In the genomic region with DNA sequence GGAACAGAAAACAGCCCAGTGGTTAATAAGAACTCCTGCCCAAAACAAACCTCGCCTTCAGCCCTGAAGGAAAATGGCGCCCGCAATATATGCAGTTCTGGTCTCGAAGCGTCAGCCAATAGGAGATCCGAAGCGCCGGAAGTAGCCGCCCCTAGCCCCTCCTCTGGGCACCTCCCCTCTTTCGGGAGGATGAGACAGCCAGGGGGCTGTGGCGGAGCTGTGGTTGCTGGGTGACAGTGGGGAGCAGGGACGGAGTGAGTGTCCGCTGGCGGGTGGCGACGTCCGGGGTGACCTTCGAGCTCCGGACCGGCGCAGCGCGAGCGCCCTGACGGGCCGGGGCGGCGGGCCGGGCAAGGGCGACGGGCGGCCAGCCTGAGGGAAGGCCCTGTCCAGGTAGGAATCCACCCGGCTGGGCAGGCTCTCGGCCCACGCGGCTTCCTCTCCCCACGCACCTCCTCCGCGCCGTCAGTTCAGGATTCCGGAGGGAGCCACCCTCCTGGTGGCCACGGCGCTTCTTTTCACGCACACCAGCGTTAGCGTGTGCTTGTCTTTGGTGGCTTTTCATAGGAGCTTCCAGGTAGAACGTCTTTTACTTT, we compare ENCODE assay signal across 8 mouse cellular contexts. TPM values are rescaled to one million over a fixed set of nuclear protein-coding genes. Genes with fewer than 3 reads are reported as not detected.
DNase-seq lines count a peak whose midpoint lies in the region; ATAC-seq and TF ChIP-seq lines count a peak whose summit lies in the region.

Gene Mfn1 (plus strand): TSS at position 163 of the 596 bp plus-strand sequence.

- H3K79me3 ChIP-seq in C2C12 (ENCODE audit: low read depth): peaks cover 3% of the 10 kb centered on the region

- ATAC-seq in heart, embryonic 11.5 days (replicated peaks; ENCODE audit: insufficient number of reproducible peaks, low FRiP score, low TSS enrichment): peak; percentile 99
- ATAC-seq in kidney, embryonic 16.5 days (ENCODE audit: low FRiP score, low TSS enrichment): peak; percentile 99

- peaks cover 33% of the 10 kb centered on the region for H3K4me1 ChIP-seq in erythroblast, embryonic 14.5 days (ENCODE audit: control insufficient read depth)
- H3K4me1 ChIP-seq in heart, embryonic 11.5 days (ENCODE audit: control insufficient read depth, insufficient read depth, low read length): no peaks in the 10 kb centered on the region; the same call in 1 of the 2 replicates
- H3K4me1 ChIP-seq in kidney, embryonic 16.5 days (ENCODE audit: insufficient read depth, low read length): peaks cover 8% of the 10 kb centered on the region
- H3K4me1 ChIP-seq in liver, adult 2 months (ENCODE audit: control insufficient read depth, insufficient read depth, low read length): peaks cover 4% of the 10 kb centered on the region

- H3K4me3 ChIP-seq in C2C12 (ENCODE audit: insufficient read depth, poor library complexity, severe bottlenecking): peak within 1 kb of the TSS; percentile 65
- H3K4me3 ChIP-seq in erythroblast, embryonic 14.5 days (replicated peaks): peak within 1 kb of the TSS; percentile 97
- peak within 1 kb of the TSS; percentile 66 for H3K4me3 ChIP-seq in heart, embryonic 11.5 days (ENCODE audit: low read depth, low read length)
- H3K4me3 ChIP-seq in kidney, embryonic 16.5 days (ENCODE audit: low read length): peak within 1 kb of the TSS; percentile 77
- H3K4me3 ChIP-seq in liver, adult 2 months (ENCODE audit: insufficient read depth, low read depth, low read length): peak within 1 kb of the TSS; percentile 85
- peak within 1 kb of the TSS; percentile 61 for H3K4me3 ChIP-seq in myocyte

- H3K9ac ChIP-seq in heart, embryonic 11.5 days (ENCODE audit: low read depth, low read length): peak within 1 kb of the TSS; percentile 73
- peak within 1 kb of the TSS; percentile 78 for H3K9ac ChIP-seq in kidney, embryonic 16.5 days (replicated peaks; ENCODE audit: low read length)
- peak within 1 kb of the TSS; percentile 92 for H3K9ac ChIP-seq in liver, adult 2 months (ENCODE audit: low read depth, low read length)

- WGBS in heart, embryonic 11.5 days (ENCODE audit: insufficient replicate concordance): under 1% methylated on average over 47 of the region's 47 CpGs
- WGBS in kidney, embryonic 16.5 days: under 1% methylated on average over 46 of the region's 47 CpGs
- 1% methylated on average over 47 of the region's 47 CpGs for WGBS in liver, adult 2 months

- H3K36me3 ChIP-seq in C2C12 (ENCODE audit: control insufficient read depth, insufficient read depth) (peaks cover 20% of the 10 kb centered on the region), myocyte (ENCODE audit: control insufficient read depth, insufficient read depth) (peaks cover 12% of the 10 kb centered on the region)
- H3K36me3 ChIP-seq in erythroblast, embryonic 14.5 days (ENCODE audit: control insufficient read depth): peaks cover 33% of the 10 kb centered on the region
- H3K36me3 ChIP-seq in heart, embryonic 11.5 days (ENCODE audit: control insufficient read depth, insufficient read depth, low read length): no peaks in the 10 kb centered on the region; the same call in 1 of the 2 replicates
- H3K36me3 ChIP-seq in kidney, embryonic 16.5 days (ENCODE audit: insufficient read depth, low read length): peaks cover 24% of the 10 kb centered on the region; the same call in 1 of the 2 replicates
- H3K36me3 ChIP-seq in liver, adult 2 months (ENCODE audit: control insufficient read depth, insufficient read depth, low read length): peaks cover 13% of the 10 kb centered on the region
- 0 out of 2 replicates have a peak, but pooled peaks cover 2% of the 10 kb centered on the region for H3K36me3 ChIP-seq in splenic B cell, adult 2 months (ENCODE audit: control insufficient read depth, insufficient read depth, low read length, poor library complexity, severe bottlenecking)

- peak; percentile 97 for DNase-seq in brain, embryonic 14.5 days (ENCODE audit: low read depth)
- peak; percentile 92 for DNase-seq in liver, adult 2 months (ENCODE audit: extremely low read depth, low read depth, low spot score)
- peak; percentile 94 for DNase-seq in splenic B cell, adult 2 months (ENCODE audit: low read depth, low spot score)

- H3ac ChIP-seq in C2C12 (ENCODE audit: control insufficient read depth, insufficient read length, low read depth) (peak within 1 kb of the TSS; percentile 71), myocyte (ENCODE audit: control insufficient read depth, insufficient read length) (peak within 1 kb of the TSS; percentile 11)

- TF ChIP-seq POLR2A in brain, embryonic 14.5 days (IDR thresholded peaks at IDR 0.05; ENCODE audit: borderline replicate concordance, extremely low read depth, insufficient read depth, insufficient read length, poor library complexity, severe bottlenecking): peak; percentile 79; the same call in 1 of the 2 replicates
- peak; percentile 86 for TF ChIP-seq POLR2A in liver, adult 2 months (IDR thresholded peaks at IDR 0.05; ENCODE audit: extremely low read depth, insufficient read depth, low read length)
- peak; percentile 92 for TF ChIP-seq POLR2A in myocyte (IDR thresholded peaks at IDR 0.05; ENCODE audit: insufficient read length, low read depth)

- TF ChIP-seq CTCF in C2C12 (IDR thresholded peaks at IDR 0.05; ENCODE audit: control insufficient read depth, insufficient read depth, insufficient read length): no peak
- no peak for TF ChIP-seq CTCF in brain, embryonic 14.5 days (IDR thresholded peaks at IDR 0.05; ENCODE audit: borderline replicate concordance, extremely low read depth, insufficient read depth, insufficient read length)
- TF ChIP-seq CTCF in liver, adult 2 months (IDR thresholded peaks at IDR 0.05; ENCODE audit: low read depth, low read length): no peak

- no peaks in the 10 kb centered on the region for H3K27me3 ChIP-seq in C2C12 (ENCODE audit: control insufficient read depth, insufficient read depth, insufficient read length)
- no peaks in the 10 kb centered on the region for H3K27me3 ChIP-seq in erythroblast, embryonic 14.5 days (ENCODE audit: control insufficient read depth)
- H3K27me3 ChIP-seq in heart, embryonic 11.5 days (ENCODE audit: control insufficient read depth, insufficient read depth, low read length): no peaks in the 10 kb centered on the region
- no peaks in the 10 kb centered on the region for H3K27me3 ChIP-seq in kidney, embryonic 16.5 days (ENCODE audit: insufficient read depth, low read length)
- no peaks in the 10 kb centered on the region for H3K27me3 ChIP-seq in liver, adult 2 months (ENCODE audit: control insufficient read depth, insufficient read depth, low read length)
- H3K27me3 ChIP-seq in myocyte (ENCODE audit: control insufficient read depth, insufficient read depth, insufficient read length): no peaks in the 10 kb centered on the region
- H3K27me3 ChIP-seq in splenic B cell, adult 2 months (ENCODE audit: control insufficient read depth, insufficient read depth, low read length, poor library complexity, severe bottlenecking): no peaks in the 10 kb centered on the region

- peak within 1 kb of the TSS; percentile 70 for H3K27ac ChIP-seq in heart, embryonic 11.5 days (ENCODE audit: low read depth, low read length)
- peak within 1 kb of the TSS; percentile 58 for H3K27ac ChIP-seq in kidney, embryonic 16.5 days (ENCODE audit: low read length)
- peak within 1 kb of the TSS; percentile 85 for H3K27ac ChIP-seq in liver, adult 2 months (replicated peaks; ENCODE audit: insufficient read depth, low read depth, low read length)

- peaks cover 16% of the 10 kb centered on the region for H3K79me2 ChIP-seq in C2C12 (ENCODE audit: control insufficient read depth, insufficient read depth)
- H3K79me2 ChIP-seq in liver, adult 2 months (ENCODE audit: control insufficient read depth, insufficient read depth, low read length): peaks cover 9% of the 10 kb centered on the region; the same call in 1 of the 2 replicates
- peaks cover 13% of the 10 kb centered on the region for H3K79me2 ChIP-seq in myocyte (ENCODE audit: control insufficient read depth, insufficient read depth)

- H3K9me3 ChIP-seq in erythroblast, embryonic 14.5 days (ENCODE audit: control insufficient read depth, low read length): peaks cover 6% of the 10 kb centered on the region
- H3K9me3 ChIP-seq in heart, embryonic 11.5 days (replicated peaks; ENCODE audit: control insufficient read depth, low read length): no peaks in the 10 kb centered on the region; the same call in 1 of the 2 replicates
- H3K9me3 ChIP-seq in kidney, embryonic 16.5 days (ENCODE audit: low read length): peaks cover 7% of the 10 kb centered on the region

- H3K4me2 ChIP-seq in heart, embryonic 11.5 days: peak within 1 kb of the TSS; percentile 53
- H3K4me2 ChIP-seq in kidney, embryonic 16.5 days (replicated peaks; ENCODE audit: low read depth, low read length): peak within 1 kb of the TSS; percentile 69
- peak within 1 kb of the TSS; percentile 88 for H3K4me2 ChIP-seq in myocyte (ENCODE audit: low read depth)

TF ChIP-seq in C2C12, 6 proteins besides CTCF, POLR2A, EP300 and RAD21:
- TF ChIP-seq USF1 (IDR thresholded peaks at IDR 0.05; ENCODE audit: low read depth) (no peak), MYOD1 (IDR thresholded peaks at IDR 0.05; ENCODE audit: control insufficient read depth, insufficient read length, low read depth) (no peak), FOSL1 (IDR thresholded peaks at IDR 0.05; ENCODE audit: insufficient read depth, low read length, poor library complexity, severe bottlenecking) (no peak), CEBPB (IDR thresholded peaks at IDR 0.05; ENCODE audit: low read depth) (no peak), MAX (IDR thresholded peaks at IDR 0.05) (no peak), MYOG (IDR thresholded peaks at IDR 0.05; ENCODE audit: control insufficient read depth, extremely low read depth, insufficient read length) (no peak)
TF ChIP-seq in C2C12: peak in this region for 0.

TF ChIP-seq in myocyte, 11 proteins besides CTCF, POLR2A, EP300 and RAD21:
- peak; percentile 82 for TF ChIP-seq POLR2AphosphoS2 (IDR thresholded peaks at IDR 0.05; ENCODE audit: insufficient read length, low read depth)
- no peak for TF ChIP-seq MAX (IDR thresholded peaks at IDR 0.05; ENCODE audit: low read depth)
- no peak for TF ChIP-seq TCF3 (IDR thresholded peaks at IDR 0.05; ENCODE audit: insufficient read length, low read depth)
- TF ChIP-seq CEBPB (IDR thresholded peaks at IDR 0.05; ENCODE audit: insufficient read depth, poor library complexity, severe bottlenecking): no peak
- no peak for TF ChIP-seq TCF12 (IDR thresholded peaks at IDR 0.05; ENCODE audit: insufficient read depth, poor library complexity, severe bottlenecking)

RNA-seq across cellular contexts. Expression of gene Mfn1, which starts in this region (rescaled TPM):
- polyA plus RNA-seq in C2C12 (2012; fragmentation: generic; extraction: Trizol): 10.1 TPM
- 43.9 and 61.0 TPM in 2 replicates for polyA plus RNA-seq in brain, embryonic 14.5 days (2012; rRNA removed)
- 0.33 and 0.48 TPM in 2 replicates for polyA plus RNA-seq in erythroblast, embryonic 14.5 days (2012)
- 56.4 and 76.0 TPM in 2 replicates for polyA plus RNA-seq in heart, embryonic 11.5 days (2014; fragmentation: Nextera tagmentation; extraction: Ambion mirVana)
- polyA plus RNA-seq in kidney, embryonic 16.5 days (2015; fragmentation: Nextera tagmentation; extraction: Ambion mirVana): 35.2 and 37.6 TPM in 2 replicates
- 39.7 and 45.0 TPM in 2 replicates for total RNA-seq in liver, adult 2 months (2014; rRNA removed)
- 10.1 and 11.6 TPM in 2 replicates for polyA plus RNA-seq in liver, adult 2 months (2012; rRNA removed)
- polyA plus RNA-seq in myocyte (2012; fragmentation: generic; extraction: Trizol): 17.0 TPM

Comparison
In these comparisons a context has a peak if more than half of its experiments do, and no peak if none do; other contexts are left out.
1. Peak in every context shown above with its lines: DNase-seq, ATAC-seq, H3K4me3 ChIP-seq and H3K27ac ChIP-seq.